Mouse (Mus musculus): Measurements from ENCODE around the gene Slc25a21. TPM values are rescaled to one million over a fixed set of nuclear protein-coding genes. Genes with fewer than 3 reads are reported as not detected.

Gene Slc25a21
- total and polyA plus RNA-seq, 2 experiments = 3.6 to 13.9 TPM

DNA sequence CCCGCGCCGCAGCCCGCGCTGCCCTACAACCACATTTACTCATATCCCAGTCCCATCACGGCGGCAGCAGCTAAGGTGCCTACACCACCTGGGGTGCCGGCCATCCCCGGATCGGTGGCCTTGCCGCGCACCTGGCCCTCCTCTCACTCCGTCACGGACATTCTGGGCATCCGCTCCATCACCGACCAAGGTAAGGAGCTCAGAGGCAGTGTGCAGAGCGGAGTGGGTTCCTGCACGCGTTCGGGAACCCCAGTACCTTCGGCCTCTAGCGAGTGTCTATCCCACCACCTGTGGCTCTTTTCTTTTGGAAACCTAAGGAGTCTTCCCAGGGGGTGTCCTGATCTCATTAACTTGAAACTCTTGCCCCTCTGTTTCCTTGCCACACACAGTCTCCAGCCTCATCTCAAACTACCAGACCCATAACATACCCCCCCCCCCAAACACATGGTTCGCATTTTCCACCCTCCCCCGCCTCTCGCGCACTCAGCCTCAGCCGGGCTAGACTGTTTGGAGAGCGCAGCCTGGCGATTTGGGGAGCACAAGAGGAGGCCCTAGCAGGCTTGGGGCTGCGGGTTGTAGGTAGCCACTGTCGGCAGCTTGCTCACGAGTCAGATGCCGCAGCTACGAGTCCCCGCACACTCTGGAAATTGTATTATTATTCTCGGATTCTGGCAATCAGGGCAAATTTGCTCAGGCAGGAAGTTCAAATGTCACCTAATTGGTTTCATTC is 500.1 kb downstream of the Slc25a21 start:
- no peak overlapping the region for H3K4me3 ChIP-seq (ENCODE audit: insufficient read depth, low read depth, low read length)
- WGBS = 3% methylated on average over 36 of the region's 36 CpGs
- H3K27ac ChIP-seq (replicated peaks; ENCODE audit: insufficient read depth, low read depth, low read length) = no peak overlapping the region
- TF ChIP-seq POLR2A (IDR thresholded peaks at IDR 0.05; ENCODE audit: extremely low read depth, insufficient read depth, low read length) (no peak), CTCF (IDR thresholded peaks at IDR 0.05; ENCODE audit: low read depth, low read length) (no peak)
- no peaks in the 10 kb centered on the region for H3K36me3 ChIP-seq (ENCODE audit: control insufficient read depth, insufficient read depth, low read length)
- H3K9ac ChIP-seq (ENCODE audit: low read depth, low read length) = no peak overlapping the region
- peaks cover 40% of the 10 kb centered on the region for H3K27me3 ChIP-seq (ENCODE audit: control insufficient read depth, insufficient read depth, low read length)
- H3K4me1 ChIP-seq (ENCODE audit: control insufficient read depth, insufficient read depth, low read length) = peaks cover 6% of the 10 kb centered on the region
- DNase-seq (ENCODE audit: extremely low read depth, low read depth, low spot score) = no peak
- H3K79me2 ChIP-seq (ENCODE audit: control insufficient read depth, insufficient read depth, low read length) = no peaks in the 10 kb centered on the region

DNA sequence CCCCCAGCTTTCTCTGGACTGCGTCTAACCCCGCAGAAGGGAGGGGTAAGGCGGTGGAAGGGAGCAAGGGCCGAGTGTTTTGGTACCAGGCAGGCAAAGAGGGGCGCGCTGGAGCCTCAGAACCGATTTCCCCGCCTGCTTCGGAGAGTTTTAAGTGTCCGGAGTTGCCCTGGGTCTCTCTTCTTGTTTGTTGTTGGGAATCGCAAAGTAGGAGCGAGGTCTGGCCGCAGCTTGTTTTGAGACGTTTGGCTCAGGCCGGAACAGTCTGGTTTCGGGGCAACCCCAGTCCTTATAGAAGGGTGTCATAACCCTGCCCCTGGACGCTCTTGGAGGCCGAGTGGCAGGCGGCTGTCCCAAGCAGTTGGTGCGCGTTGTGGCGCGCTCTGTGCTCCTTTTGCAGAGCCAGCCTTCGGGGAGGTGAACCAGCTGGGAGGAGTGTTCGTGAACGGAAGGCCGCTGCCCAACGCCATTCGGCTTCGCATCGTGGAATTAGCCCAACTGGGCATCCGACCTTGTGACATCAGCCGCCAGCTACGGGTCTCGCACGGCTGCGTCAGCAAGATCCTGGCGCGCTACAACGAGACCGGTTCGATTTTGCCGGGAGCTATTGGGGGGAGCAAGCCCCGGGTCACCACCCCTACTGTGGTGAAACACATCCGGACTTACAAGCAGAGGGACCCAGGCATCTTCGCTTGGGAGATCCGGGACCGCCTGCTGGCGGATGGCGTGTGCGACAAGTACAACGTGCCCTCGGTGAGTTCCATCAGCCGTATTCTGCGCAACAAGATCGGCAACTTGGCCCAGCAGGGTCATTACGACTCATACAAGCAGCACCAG is 500.9 kb downstream of the Slc25a21 start:
- Histone ChIP-seq H3K4me3 (ENCODE audit: insufficient read depth, low read depth, low read length) (no peak overlapping the region), H3K27me3 (ENCODE audit: control insufficient read depth, insufficient read depth, low read length) (peaks cover 45% of the 10 kb centered on the region), H3K4me1 (ENCODE audit: control insufficient read depth, insufficient read depth, low read length) (peaks cover 7% of the 10 kb centered on the region), H3K79me2 (ENCODE audit: control insufficient read depth, insufficient read depth, low read length) (no peaks in the 10 kb centered on the region), H3K36me3 (ENCODE audit: control insufficient read depth, insufficient read depth, low read length) (no peaks in the 10 kb centered on the region), H3K27ac (replicated peaks; ENCODE audit: insufficient read depth, low read depth, low read length) (no peak overlapping the region), H3K9ac (ENCODE audit: low read depth, low read length) (no peak overlapping the region)
- DNase-seq (ENCODE audit: extremely low read depth, low read depth, low spot score) = no peak
- TF ChIP-seq CTCF (IDR thresholded peaks at IDR 0.05; ENCODE audit: low read depth, low read length) (0 out of 2 replicates have a peak, but pooled peaks have one; percentile 5), POLR2A (IDR thresholded peaks at IDR 0.05; ENCODE audit: extremely low read depth, insufficient read depth, low read length) (no peak)
- WGBS = 3% methylated on average over 57 of the region's 57 CpGs

- no peak for TF ChIP-seq CTCF (IDR thresholded peaks at IDR 0.05; ENCODE audit: low read depth, low read length)
- no peak for TF ChIP-seq POLR2A (IDR thresholded peaks at IDR 0.05; ENCODE audit: extremely low read depth, insufficient read depth, low read length)
- 2% methylated on average over 41 of the region's 41 CpGs for WGBS
- no peak overlapping the region for H3K27ac ChIP-seq (replicated peaks; ENCODE audit: insufficient read depth, low read depth, low read length)
- peaks cover 7% of the 10 kb centered on the region for H3K4me1 ChIP-seq (ENCODE audit: control insufficient read depth, insufficient read depth, low read length)
- H3K4me3 ChIP-seq (ENCODE audit: insufficient read depth, low read depth, low read length) = no peak overlapping the region
- H3K9ac ChIP-seq (ENCODE audit: low read depth, low read length) = no peak overlapping the region
- H3K27me3 ChIP-seq (ENCODE audit: control insufficient read depth, insufficient read depth, low read length) = peaks cover 50% of the 10 kb centered on the region
- DNase-seq (ENCODE audit: extremely low read depth, low read depth, low spot score) = peak; percentile 59
- H3K79me2 ChIP-seq (ENCODE audit: control insufficient read depth, insufficient read depth, low read length) = no peaks in the 10 kb centered on the region
- no peaks in the 10 kb centered on the region for H3K36me3 ChIP-seq (ENCODE audit: control insufficient read depth, insufficient read depth, low read length)
These were observed 501.7 kb downstream of the Slc25a21 start for GRCm38 (mm10) chr12:56695358-56696173.

DNA sequence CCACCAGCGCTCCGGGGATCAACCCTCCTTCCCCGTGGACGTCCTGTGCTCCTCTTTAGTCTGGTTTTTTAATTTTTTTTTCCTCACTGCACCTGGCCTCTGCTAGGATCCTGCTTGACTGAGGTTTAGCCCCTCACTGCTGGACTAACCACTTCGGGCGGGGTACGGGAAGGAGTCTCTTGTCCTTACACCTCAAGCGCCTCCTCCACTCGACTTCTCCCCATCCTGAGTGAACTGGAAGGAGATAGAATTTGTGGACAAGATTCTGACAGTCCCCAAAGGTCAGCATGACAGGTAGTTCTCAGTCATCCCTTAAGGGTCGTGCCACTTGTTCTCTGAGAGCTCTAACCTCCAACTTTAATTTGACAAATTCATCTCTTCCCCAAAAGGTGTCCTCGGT is 502.3 kb downstream of the Slc25a21 start:
- TF ChIP-seq POLR2A (IDR thresholded peaks at IDR 0.05; ENCODE audit: extremely low read depth, insufficient read depth, low read length) = no peak
- no peak for TF ChIP-seq CTCF (IDR thresholded peaks at IDR 0.05; ENCODE audit: low read depth, low read length)
- H3K27ac ChIP-seq (replicated peaks; ENCODE audit: insufficient read depth, low read depth, low read length) = no peak overlapping the region
- no peaks in the 10 kb centered on the region for H3K36me3 ChIP-seq (ENCODE audit: control insufficient read depth, insufficient read depth, low read length)
- H3K4me3 ChIP-seq (ENCODE audit: insufficient read depth, low read depth, low read length) = no peak overlapping the region
- H3K9ac ChIP-seq (ENCODE audit: low read depth, low read length) = no peak overlapping the region
- 4% methylated on average over 11 of the region's 11 CpGs for WGBS
- no peaks in the 10 kb centered on the region for H3K79me2 ChIP-seq (ENCODE audit: control insufficient read depth, insufficient read depth, low read length)
- DNase-seq (ENCODE audit: extremely low read depth, low read depth, low spot score) = no peak
- peaks cover 52% of the 10 kb centered on the region for H3K27me3 ChIP-seq (ENCODE audit: control insufficient read depth, insufficient read depth, low read length)
- H3K4me1 ChIP-seq (ENCODE audit: control insufficient read depth, insufficient read depth, low read length) = peaks cover 7% of the 10 kb centered on the region

- Histone ChIP-seq H3K4me1 (ENCODE audit: control insufficient read depth, insufficient read depth, low read length) (peaks cover 9% of the 10 kb centered on the region), H3K27ac (replicated peaks; ENCODE audit: insufficient read depth, low read depth, low read length) (no peak overlapping the region), H3K36me3 (ENCODE audit: control insufficient read depth, insufficient read depth, low read length) (no peaks in the 10 kb centered on the region), H3K79me2 (ENCODE audit: control insufficient read depth, insufficient read depth, low read length) (no peaks in the 10 kb centered on the region), H3K4me3 (ENCODE audit: insufficient read depth, low read depth, low read length) (no peak overlapping the region), H3K27me3 (ENCODE audit: control insufficient read depth, insufficient read depth, low read length) (peaks cover 53% of the 10 kb centered on the region), H3K9ac (ENCODE audit: low read depth, low read length) (no peak overlapping the region)
- TF ChIP-seq CTCF (IDR thresholded peaks at IDR 0.05; ENCODE audit: low read depth, low read length) (no peak), POLR2A (IDR thresholded peaks at IDR 0.05; ENCODE audit: extremely low read depth, insufficient read depth, low read length) (no peak)
- no peak for DNase-seq (ENCODE audit: extremely low read depth, low read depth, low spot score)
- WGBS = 8% methylated on average over 14 of the region's 14 CpGs
These were observed 502.9 kb downstream of the Slc25a21 start for GRCm38 (mm10) chr12:56694361-56694760.
